Mouse (Mus musculus): Measurements from ENCODE around the gene Parp9. TPM values are rescaled to one million over a fixed set of nuclear protein-coding genes. Genes with fewer than 3 reads are reported as not detected.
"Not testable (repeated sequence)": the region's sequence is repeated elsewhere in the genome, so short reads cannot be mapped to it uniquely, and the experiment has no call there.

The Parp9 gene
- polyA plus RNA-seq (2012; ENCODE audit: insufficient read depth, insufficient read length, missing spikeins): 11.6 and 15.7 TPM in 2 replicates

DNA sequence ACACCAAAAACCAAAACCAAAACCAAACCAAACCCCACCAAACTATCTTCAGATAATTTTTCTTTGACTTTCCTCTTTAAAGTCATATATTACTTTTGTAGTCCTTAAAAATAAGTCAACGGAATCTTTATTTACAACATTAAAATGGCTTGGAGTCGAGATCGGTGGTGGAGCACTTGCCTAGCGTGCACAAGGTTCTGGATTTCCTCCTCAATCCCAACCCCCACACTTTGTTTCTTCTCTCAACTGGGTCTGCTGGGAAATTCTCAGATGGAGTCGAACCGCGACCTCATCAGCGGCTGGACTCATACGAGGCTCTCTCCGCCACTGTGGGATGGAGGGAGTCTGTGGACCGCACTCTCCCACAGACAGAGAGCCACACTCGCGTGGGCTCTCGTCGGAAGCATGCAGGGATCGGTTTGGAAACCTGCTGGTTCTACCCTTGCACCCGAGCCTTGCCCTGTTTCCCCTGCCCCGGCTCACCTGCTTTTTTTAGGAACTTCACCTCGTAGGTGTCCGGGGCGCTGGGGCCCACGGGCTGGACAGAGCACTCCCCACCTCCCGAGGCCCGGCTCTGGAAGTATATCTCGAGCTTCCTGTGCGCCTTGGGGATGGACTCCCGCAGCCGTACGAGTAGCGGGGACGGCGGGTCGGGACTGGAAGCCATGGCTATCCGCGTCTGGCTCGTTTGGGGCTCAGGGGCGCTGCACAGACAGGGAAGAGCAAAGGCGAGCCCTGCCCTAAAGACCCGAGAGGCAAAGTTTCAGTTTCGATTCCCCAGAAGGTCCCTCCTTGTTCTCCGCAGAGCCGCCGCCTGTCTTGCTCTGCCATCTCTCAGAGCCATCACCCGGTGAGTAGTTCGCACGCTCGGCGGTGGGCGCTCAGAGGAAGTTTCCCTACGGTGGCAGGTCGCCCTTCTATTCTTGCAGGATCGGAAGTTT is at the start of gene Parp9, which contains the start of gene Dtx3l:
TSS of gene Parp9 (plus strand) at position 260 of the 941 bp plus-strand sequence.
TSS of gene Dtx3l (minus strand) at position 941 of the 941 bp plus-strand sequence.
- H3K4me1 ChIP-seq (ENCODE audit: control insufficient read depth, insufficient read depth, insufficient read length, low read length): peaks cover 2% of the 10 kb centered on the region; the same call in 1 of the 2 replicates
- peak within 1 kb of the TSS; percentile 80 for H3K27ac ChIP-seq (replicated peaks; ENCODE audit: low read depth, low read length)
- H3K4me3 ChIP-seq (ENCODE audit: insufficient read depth, low read depth, low read length): peak within 1 kb of the TSS; percentile 92

DNA sequence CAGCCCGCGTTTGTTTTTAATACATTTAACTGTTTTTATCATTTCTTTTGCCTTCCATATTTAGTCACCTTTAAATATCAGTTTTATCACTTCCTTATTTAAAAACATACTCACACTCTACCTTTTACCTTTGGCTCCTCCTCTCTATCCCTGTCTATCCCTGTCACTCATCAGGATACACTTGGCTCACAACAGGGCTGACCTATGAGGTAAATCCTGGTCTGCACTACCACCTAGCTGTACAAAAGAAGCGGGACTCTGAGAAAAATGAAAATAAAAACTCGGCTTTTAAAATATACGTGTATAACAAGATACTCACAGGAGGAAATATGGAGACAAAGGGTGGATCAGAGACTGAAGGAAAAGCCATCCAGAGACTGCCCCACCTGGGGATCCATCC is 49.4 kb upstream of the Parp9 start:
- no peak overlapping the region for H3K27ac ChIP-seq (replicated peaks; ENCODE audit: low read depth, low read length)
- no peak overlapping the region for H3K4me3 ChIP-seq (ENCODE audit: insufficient read depth, low read depth, low read length)
- H3K4me1 ChIP-seq (ENCODE audit: control insufficient read depth, insufficient read depth, insufficient read length, low read length): no peaks in the 10 kb centered on the region

DNA sequence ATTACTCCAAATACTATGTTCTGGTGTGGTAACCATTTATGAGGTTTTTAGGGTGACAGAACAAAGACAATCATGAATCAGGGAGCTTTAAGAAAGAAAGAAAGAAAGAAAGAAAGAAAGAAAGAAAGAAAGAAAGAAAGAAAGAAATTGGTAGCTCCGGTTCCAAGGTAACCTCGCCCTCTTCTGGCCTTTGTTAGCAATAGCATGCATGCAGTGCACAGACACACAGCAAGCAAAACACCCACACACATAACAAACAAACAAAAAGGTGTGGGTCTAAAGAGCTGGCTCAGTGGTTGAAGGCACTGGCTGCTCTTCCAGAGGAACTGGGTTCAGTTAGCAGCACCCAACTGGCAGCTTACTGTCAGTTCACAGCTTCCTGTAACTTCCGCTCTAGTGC is 47.6 kb upstream of the Parp9 start:
- Histone ChIP-seq H3K4me1 (ENCODE audit: control insufficient read depth, insufficient read depth, insufficient read length, low read length) (no peaks in the 10 kb centered on the region), H3K27ac (replicated peaks; ENCODE audit: low read depth, low read length) (no peak overlapping the region), H3K4me3 (ENCODE audit: insufficient read depth, low read depth, low read length) (no peak overlapping the region)

DNA sequence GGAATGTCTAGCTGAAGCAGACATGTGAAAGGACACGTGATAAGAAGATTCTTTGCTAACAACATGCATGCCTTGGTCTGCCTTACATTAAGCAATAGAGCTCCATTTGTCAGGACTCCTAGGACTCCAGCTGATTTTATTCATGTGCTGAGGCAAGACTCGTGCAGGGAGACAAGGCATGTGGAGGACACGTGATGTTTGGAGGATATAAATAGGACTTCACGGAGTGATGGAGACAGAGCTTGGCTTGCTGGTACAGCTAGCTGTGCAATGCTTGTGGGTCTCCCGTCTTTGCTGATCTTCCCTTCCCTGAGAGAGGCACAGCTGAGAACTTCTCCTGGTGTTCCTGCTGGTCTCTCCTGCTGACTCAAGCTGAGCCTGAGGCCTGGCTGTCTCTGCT is 46.7 kb upstream of the Parp9 start:
- H3K4me3 ChIP-seq (ENCODE audit: insufficient read depth, low read depth, low read length); H3K27ac ChIP-seq (replicated peaks; ENCODE audit: low read depth, low read length); H3K4me1 ChIP-seq (ENCODE audit: control insufficient read depth, insufficient read depth, insufficient read length, low read length): not testable (repeated sequence)

DNA sequence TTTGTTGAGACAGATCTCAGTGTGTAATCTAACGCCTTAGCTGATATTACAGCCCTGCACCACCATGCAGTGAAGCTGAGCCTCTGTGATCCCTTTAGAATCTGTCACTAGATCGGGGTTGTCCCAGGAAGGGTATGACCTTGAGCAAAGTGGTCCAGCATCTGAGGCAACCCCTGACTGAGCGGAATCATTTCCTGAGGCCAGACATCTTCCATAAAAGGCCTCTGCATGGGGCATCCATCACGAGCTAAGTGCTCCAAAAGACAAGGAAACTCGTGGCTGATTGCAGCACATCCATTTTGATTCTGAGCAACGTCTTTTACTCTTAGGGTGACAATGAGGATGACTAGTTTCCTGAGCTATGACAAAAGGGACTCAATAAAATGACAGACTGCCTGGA is 43.3 kb upstream of the Parp9 start:
- Histone ChIP-seq H3K27ac (replicated peaks; ENCODE audit: low read depth, low read length) (no peak overlapping the region), H3K4me3 (ENCODE audit: insufficient read depth, low read depth, low read length) (no peak overlapping the region), H3K4me1 (ENCODE audit: control insufficient read depth, insufficient read depth, insufficient read length, low read length) (no peaks in the 10 kb centered on the region)

DNA sequence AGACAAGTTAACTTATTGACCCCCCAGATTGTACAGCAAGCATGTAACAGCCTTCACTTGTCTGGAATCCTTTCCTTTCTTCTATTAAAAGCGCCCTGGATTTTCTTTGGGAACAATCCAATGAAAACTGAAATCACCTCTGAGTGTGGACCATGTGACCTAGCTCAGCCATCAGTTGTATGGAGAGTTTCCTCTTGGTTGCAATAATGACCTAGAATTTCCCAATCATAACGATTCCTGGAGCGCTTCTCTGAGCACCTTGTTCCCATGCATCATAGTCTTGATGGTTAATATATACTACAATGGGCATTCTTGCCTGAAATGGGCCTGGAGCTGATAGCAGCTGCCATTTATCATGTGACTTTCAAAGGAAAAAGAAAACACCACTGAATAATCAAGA is 37.7 kb upstream of the Parp9 start:
- H3K4me1 ChIP-seq (ENCODE audit: control insufficient read depth, insufficient read depth, insufficient read length, low read length): no peaks in the 10 kb centered on the region
- H3K4me3 ChIP-seq (ENCODE audit: insufficient read depth, low read depth, low read length): no peak overlapping the region
- H3K27ac ChIP-seq (replicated peaks; ENCODE audit: low read depth, low read length): no peak overlapping the region

DNA sequence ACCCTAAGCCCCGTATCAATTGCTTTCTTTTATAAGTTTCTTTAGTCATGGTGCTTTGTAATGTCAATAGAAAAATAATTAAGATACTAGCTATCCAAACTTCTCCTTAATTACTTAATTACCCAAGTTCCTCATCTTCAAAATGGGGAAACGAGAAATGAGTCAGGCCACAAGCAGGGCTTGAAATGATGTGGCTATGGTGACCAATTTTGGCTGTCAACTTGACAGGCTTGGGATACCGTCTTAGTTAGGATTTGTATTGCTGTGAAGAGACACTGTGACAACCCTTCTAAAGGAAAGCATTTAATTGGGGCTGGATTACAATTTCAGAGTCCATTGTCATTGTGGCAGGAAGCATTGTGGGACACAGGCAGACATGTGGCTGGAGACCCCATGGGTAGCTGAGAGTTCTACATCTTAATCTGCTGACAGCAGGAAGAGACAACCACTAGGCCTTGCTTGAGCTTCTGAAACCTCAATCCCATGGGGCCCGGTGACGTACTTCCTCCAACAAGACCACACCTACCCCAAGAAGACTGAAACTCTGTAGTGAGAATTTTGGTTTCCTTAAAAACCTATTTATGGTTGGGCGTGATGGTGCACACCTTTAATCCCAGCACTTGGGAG is 35.1 kb upstream of the Parp9 start:
- no peak overlapping the region for H3K4me3 ChIP-seq (ENCODE audit: insufficient read depth, low read depth, low read length)
- peaks cover 4% of the 10 kb centered on the region; the same call in 1 of the 2 replicates for H3K4me1 ChIP-seq (ENCODE audit: control insufficient read depth, insufficient read depth, insufficient read length, low read length)
- peak overlapping the region; percentile 34 for H3K27ac ChIP-seq (replicated peaks; ENCODE audit: low read depth, low read length)

DNA sequence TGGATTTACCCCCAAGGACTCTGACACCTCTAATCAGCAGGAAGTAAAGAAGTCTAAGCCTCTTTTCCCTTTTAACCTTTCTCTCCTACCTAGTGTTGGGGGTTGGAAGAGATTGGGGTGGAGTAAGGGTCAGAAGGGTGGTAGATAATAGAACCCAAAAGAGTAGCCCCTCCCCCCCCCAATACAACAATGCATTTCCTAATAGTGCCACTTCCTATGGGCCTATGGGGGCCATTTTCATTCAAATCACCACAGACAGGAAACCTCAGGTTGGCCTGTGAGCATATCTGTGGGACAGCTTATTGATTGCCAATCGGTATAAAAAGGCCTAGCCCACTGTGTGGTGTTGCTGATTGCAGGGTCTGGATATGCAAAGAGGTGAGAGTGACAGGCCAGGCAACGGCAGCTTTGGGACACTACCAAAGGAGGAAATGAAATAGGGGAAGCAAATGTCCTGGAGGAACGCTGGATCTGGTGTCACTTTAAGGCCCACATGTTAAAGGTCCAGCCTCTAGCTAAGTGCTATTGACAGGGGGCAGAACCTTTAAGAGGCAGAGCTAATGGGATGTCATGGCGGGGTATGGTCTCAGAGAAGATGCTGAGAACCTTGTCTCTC is 34.0 kb upstream of the Parp9 start:
- Histone ChIP-seq H3K4me1 (ENCODE audit: control insufficient read depth, insufficient read depth, insufficient read length, low read length) (peaks cover 4% of the 10 kb centered on the region; the same call in 1 of the 2 replicates), H3K4me3 (ENCODE audit: insufficient read depth, low read depth, low read length) (no peak overlapping the region), H3K27ac (replicated peaks; ENCODE audit: low read depth, low read length) (no peak overlapping the region)

DNA sequence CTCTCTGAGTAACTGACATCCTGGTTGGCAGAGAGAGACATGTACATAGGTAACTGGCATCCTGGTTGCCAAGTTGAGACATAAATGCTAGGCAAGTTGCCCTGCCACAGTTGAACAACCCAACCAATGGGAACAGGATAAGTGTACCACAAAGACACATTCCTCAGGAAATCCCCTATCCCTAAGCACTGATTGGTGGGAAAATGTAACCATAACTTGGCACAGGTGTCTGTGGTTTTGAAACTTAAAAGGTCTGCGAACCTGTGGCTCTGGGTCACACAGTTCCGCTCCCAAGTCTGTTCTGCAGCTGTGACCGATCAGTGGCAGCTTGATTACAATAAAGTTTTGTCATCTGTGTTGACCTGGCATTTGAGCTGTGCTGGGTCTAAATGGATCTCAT is 32.9 kb upstream of the Parp9 start:
- no peak overlapping the region for H3K27ac ChIP-seq (replicated peaks; ENCODE audit: low read depth, low read length)

DNA sequence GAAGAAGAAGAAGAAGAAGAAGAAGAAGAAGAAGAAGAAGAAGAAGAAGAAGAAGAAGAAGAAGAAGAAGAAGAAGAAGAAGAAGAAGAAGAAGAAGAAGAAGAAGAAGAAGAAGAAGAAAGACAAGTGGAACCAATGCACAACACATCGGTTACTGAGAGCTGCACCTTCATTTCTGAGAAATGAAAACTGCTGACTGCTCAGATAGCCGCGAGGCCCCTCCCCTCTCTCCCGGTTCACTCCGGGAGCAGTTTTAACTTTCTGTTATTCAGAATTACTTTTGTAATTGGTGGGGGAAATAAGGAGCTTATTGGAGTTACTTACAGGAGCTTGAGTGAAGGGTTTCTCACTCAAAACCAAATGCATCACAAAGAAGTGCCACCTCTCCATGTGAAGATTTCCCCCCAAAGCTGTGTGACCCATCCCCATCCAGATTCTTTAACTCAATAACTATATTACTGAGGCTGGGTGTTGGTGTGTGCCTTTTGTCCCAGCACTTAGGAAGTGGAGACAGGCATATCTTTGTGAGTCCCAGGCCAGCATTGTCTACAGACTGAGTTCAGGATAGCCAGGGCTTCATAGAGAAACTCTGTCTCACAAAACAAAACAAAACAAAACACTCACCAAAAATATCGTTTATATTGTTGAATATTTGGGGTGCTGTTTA is 32.3 kb upstream of the Parp9 start:
- no peak overlapping the region for H3K27ac ChIP-seq (replicated peaks; ENCODE audit: low read depth, low read length)
- H3K4me3 ChIP-seq (ENCODE audit: insufficient read depth, low read depth, low read length): no peak overlapping the region
- H3K4me1 ChIP-seq (ENCODE audit: control insufficient read depth, insufficient read depth, insufficient read length, low read length): peaks cover 4% of the 10 kb centered on the region; the same call in 1 of the 2 replicates

More for the DNA sequence above, 32.9 kb upstream of the Parp9 start:
- Histone ChIP-seq H3K4me1 (ENCODE audit: control insufficient read depth, insufficient read depth, insufficient read length, low read length) (peaks cover 4% of the 10 kb centered on the region; the same call in 1 of the 2 replicates), H3K4me3 (ENCODE audit: insufficient read depth, low read depth, low read length) (no peak overlapping the region)

DNA sequence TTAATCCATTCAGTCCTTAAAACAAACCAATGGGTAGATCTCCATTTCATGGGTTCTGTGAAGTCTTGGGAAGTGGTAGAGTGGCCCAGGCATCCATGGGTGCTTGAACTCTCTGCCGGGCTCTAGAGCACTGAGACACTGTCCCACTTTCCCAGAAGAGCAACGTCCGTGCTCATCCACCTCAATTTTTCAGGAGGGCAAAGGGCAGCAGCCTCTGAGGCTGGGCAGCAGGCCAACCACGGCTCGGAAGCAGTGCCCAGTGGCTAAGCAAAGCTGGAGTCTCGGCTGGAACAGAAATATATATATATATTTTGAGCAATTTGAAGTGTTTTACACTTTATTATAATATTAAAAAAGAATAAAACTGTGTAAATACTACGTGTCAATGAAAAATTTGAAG is 31.4 kb upstream of the Parp9 start:
- peaks cover 4% of the 10 kb centered on the region; the same call in 1 of the 2 replicates for H3K4me1 ChIP-seq (ENCODE audit: control insufficient read depth, insufficient read depth, insufficient read length, low read length)
- H3K27ac ChIP-seq (replicated peaks; ENCODE audit: low read depth, low read length): no peak overlapping the region
- no peak overlapping the region for H3K4me3 ChIP-seq (ENCODE audit: insufficient read depth, low read depth, low read length)

DNA sequence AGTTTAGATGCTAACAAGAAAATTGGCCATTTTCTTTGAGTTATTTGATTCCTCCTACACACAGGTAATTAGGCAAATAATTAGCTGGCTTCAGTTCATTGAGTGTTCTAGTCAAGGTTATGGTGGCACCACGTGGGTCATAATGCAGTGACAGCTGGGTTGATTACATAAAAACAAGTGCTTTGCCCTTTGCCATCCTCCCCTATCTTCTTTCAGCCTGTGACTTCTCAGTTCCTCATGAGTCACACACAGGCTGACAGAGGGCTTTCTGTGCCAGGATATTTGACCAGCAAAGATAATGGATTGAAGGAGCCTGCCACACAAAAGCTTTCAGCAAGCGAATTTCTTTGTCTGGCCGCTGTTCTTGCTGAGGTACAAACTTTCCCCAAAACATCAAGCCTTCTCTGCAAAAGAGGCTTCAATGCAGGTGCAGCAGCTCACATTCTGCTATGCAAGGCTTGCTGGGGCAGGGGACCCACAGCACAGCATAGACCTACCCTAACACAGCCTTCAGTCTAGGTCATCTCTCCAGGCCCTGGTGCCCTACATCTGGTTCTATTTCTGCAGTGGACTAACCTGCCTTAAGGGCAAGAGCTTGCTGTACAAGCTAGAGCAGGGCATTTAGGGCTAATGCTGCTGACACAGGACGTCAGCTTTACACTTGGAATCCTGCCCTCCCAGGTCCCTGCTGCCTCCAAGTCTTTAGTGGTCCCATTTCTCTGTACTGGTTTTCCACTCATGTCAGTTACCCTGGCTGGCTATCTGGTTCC is 30.7 kb upstream of the Parp9 start:
- Histone ChIP-seq H3K4me3 (ENCODE audit: insufficient read depth, low read depth, low read length) (no peak overlapping the region), H3K27ac (replicated peaks; ENCODE audit: low read depth, low read length) (peak overlapping the region; percentile 45), H3K4me1 (ENCODE audit: control insufficient read depth, insufficient read depth, insufficient read length, low read length) (peaks cover 4% of the 10 kb centered on the region; the same call in 1 of the 2 replicates)

DNA sequence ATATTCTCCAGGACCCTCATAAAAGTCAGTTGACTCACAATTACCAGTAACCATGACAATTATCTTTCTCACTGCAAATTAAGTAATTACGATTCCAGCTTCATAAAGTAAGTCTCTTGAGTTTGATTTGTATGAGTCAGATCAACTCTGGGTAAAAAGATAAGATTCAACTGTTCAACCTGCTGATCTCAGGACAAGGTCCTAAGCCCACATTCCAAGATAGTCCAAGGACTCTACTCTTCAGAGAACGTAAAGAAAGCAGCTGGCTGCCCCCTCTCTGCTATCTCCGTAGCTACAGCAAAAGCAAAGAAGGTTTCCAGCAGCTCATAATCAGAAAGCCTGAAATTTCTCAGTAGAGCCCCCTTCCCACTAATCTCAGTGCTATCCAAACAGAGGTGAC is 26.8 kb upstream of the Parp9 start:
- Histone ChIP-seq H3K27ac (replicated peaks; ENCODE audit: low read depth, low read length) (no peak overlapping the region), H3K4me3 (ENCODE audit: insufficient read depth, low read depth, low read length) (no peak overlapping the region), H3K4me1 (ENCODE audit: control insufficient read depth, insufficient read depth, insufficient read length, low read length) (peaks cover 4% of the 10 kb centered on the region; the same call in 1 of the 2 replicates)

DNA sequence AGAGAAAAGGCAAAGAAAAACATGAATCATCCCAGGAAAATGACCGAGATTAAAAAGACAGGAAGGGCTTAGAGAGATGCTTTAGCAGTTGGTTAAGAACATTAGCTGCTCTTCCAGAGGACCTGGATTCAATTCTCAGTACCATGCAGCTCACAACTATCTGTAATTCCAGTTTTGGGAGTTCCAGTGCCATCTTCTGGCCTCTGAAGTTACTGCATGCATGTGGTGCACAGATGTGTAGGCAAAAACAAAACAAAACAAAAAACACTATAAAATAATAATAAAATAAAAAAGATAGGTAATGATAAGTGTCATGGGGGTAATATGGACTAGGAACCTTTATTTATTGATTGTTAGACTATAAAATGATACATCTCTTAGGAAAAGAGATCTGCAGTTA is 24.7 kb upstream of the Parp9 start:
- Histone ChIP-seq H3K27ac (replicated peaks; ENCODE audit: low read depth, low read length) (no peak overlapping the region), H3K4me1 (ENCODE audit: control insufficient read depth, insufficient read depth, insufficient read length, low read length) (peaks cover 1% of the 10 kb centered on the region; the same call in 1 of the 2 replicates), H3K4me3 (ENCODE audit: insufficient read depth, low read depth, low read length) (no peak overlapping the region)
